Mouse (Mus musculus): ENCODE measurements around the gene Memo1. TPM values are rescaled to one million over a fixed set of nuclear protein-coding genes. Genes with fewer than 3 reads are reported as not detected.
"Not testable (repeated sequence)": the region's sequence is repeated elsewhere in the genome, so short reads cannot be mapped to it uniquely, and the experiment has no call there.

Gene Memo1
- polyA plus RNA-seq, 1 experiment from 2014 or later = 88.7 TPM

DNA sequence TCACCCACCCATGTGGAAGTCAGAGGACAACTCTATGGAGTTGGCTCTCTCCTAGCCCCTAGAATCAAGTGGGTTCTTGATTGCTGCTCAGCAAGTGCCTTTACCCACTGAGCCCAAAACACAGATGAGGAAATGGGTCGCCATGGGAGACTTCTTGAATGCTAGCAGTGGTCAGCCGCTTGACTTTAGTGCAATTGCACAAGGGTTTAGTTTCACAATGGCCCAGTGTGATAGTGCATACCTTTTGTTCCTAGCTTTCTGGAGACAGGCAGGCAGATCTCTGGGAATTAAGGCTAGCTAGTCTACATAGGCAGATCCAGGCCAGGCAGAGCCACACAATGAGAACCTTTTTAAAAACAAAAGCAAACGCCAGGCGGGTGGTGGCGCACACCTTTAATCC is 4.8 kb upstream of the Memo1 start:
- ATAC-seq (replicated peaks; ENCODE audit: insufficient number of reproducible peaks, low FRiP score, low TSS enrichment, low read depth) = no peak
- WGBS = 88% methylated on average over 5 of the region's 5 CpGs

DNA sequence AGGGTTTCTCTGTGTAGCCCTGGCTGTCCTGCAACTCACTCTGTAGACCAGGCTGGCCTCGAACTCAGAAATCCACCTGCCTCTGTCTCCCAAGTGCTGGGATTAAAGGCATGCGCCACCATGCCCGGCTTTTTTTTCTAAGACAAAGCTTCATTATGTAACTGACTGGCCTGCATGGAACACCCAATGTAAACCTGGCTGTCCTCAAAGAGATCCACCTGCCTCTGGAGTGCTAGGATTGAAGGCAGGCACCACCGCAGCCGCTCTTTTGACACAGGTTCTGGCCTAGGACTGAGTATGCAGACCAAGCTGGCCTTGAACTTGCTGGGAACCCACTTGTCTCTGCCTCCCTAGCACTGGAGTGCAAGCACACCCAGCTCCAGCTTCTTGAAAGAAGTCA is 1.7 kb upstream of the Memo1 start:
- not testable (repeated sequence) for H3K27me3 ChIP-seq (ENCODE audit: control insufficient read depth, insufficient read depth, low read length); H3K4me3 ChIP-seq (ENCODE audit: low read depth, low read length); H3K36me3 ChIP-seq (replicated peaks; ENCODE audit: control insufficient read depth, insufficient read depth, low read depth, low read length); H3K9me3 ChIP-seq (replicated peaks; ENCODE audit: control insufficient read depth, low read length); H3K9ac ChIP-seq (replicated peaks; ENCODE audit: low read length); DNase-seq (ENCODE audit: low spot score); H3K27ac ChIP-seq (replicated peaks; ENCODE audit: low read depth, low read length); H3K4me1 ChIP-seq (ENCODE audit: control insufficient read depth, insufficient read depth, low read length); ATAC-seq (replicated peaks; ENCODE audit: insufficient number of reproducible peaks, low FRiP score, low TSS enrichment, low read depth); H3K4me2 ChIP-seq (ENCODE audit: low read depth, low read length)
- WGBS = 92% methylated on average over 5 of the region's 5 CpGs

More for the DNA sequence above, 4.8 kb upstream of the Memo1 start:
- Histone ChIP-seq H3K4me1 (ENCODE audit: control insufficient read depth, insufficient read depth, low read length) (no peaks in the 10 kb centered on the region), H3K36me3 (replicated peaks; ENCODE audit: control insufficient read depth, insufficient read depth, low read depth, low read length) (no peaks in the 10 kb centered on the region; the same call in 1 of the 2 replicates), H3K27ac (replicated peaks; ENCODE audit: low read depth, low read length) (no peak overlapping the region), H3K4me3 (ENCODE audit: low read depth, low read length) (no peak overlapping the region), H3K9ac (replicated peaks; ENCODE audit: low read length) (no peak overlapping the region), H3K9me3 (replicated peaks; ENCODE audit: control insufficient read depth, low read length) (no peaks in the 10 kb centered on the region), H3K27me3 (ENCODE audit: control insufficient read depth, insufficient read depth, low read length) (no peaks in the 10 kb centered on the region), H3K4me2 (ENCODE audit: low read depth, low read length) (no peak overlapping the region)
- DNase-seq (ENCODE audit: low spot score) = no peak

DNA sequence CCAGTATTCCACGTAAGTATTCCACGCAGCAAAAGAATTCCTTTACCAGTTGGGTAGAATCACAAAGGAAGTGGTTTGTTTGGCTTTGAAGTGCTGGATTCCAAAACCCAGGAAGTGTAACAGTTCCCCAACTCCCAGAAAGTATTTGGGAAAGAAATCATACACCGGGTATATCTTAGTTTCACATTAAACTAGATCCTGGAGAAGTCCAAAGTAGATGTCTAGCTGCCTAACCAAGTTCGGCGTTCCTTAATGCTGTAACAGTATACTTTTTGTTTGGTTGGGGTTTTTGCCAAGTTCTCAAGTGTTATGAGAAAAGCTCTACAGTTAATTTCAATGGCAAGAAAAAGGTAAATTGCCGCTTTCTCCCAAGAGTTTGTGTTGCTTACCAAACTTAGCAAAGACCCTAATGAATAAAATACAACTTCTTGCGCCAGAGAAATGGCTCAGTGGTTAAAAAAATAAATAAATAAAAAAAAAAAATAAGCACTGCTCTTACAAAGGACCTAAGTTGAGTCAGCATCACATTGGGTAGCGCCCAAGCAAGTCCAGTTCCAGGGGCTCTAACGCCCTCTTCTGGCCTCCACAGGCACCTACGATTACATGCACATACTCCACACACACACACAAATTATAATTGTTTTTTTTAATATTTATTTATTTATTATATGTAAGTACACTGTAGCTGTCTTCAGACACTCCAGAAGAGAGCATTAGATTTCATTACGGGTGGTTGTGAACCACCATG is 929 bp upstream of the Memo1 start:
- H3K4me3 ChIP-seq (ENCODE audit: low read depth, low read length) = peak overlapping the region; percentile 98
- peak overlapping the region; percentile 98 for H3K27ac ChIP-seq (replicated peaks; ENCODE audit: low read depth, low read length)
- DNase-seq (ENCODE audit: low spot score) (peak; percentile 25), ATAC-seq (replicated peaks; ENCODE audit: insufficient number of reproducible peaks, low FRiP score, low TSS enrichment, low read depth) (no peak)
- no peaks in the 10 kb centered on the region for H3K36me3 ChIP-seq (replicated peaks; ENCODE audit: control insufficient read depth, insufficient read depth, low read depth, low read length)
- H3K27me3 ChIP-seq (ENCODE audit: control insufficient read depth, insufficient read depth, low read length) = no peaks in the 10 kb centered on the region
- H3K4me1 ChIP-seq (ENCODE audit: control insufficient read depth, insufficient read depth, low read length) = no peaks in the 10 kb centered on the region
- H3K4me2 ChIP-seq (ENCODE audit: low read depth, low read length) = peak overlapping the region; percentile 71
- H3K9ac ChIP-seq (replicated peaks; ENCODE audit: low read length) = peak overlapping the region; percentile 97
- no peaks in the 10 kb centered on the region for H3K9me3 ChIP-seq (replicated peaks; ENCODE audit: control insufficient read depth, low read length)
- 46% methylated on average over 11 of the region's 11 CpGs for WGBS

DNA sequence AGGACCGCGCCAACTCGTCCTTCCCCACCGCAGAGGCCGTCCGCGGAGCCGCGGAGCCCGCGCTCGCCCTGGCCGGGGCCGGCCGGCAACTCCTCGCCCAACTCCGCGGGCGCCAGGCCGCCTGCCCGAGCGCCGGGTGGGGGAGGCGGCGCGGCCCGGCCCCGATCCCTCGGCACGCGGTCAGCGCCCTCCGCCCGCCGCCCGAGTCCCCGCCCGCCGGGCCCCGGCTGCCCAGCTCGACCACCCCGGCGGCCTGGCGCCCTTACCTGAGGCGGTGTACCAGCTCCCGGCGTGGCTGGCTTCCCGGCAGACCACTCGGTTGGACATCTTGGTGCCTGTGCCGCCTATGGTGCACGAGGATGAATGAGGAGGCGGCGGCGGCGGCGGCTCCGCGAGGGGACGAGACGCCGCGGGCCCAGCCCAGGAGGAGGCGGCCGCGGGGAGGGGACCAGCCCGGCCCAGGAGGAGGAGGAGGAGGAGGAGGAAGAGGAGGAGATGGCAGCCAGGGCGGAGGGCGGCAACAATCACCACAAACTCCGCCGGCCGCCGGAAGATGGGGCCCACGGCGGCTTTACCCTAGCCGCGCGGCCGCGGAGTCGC is 795 bp downstream of the Memo1 start:
- WGBS = 0% methylated on average over 53 of the region's 80 CpGs
- Histone ChIP-seq H3K9ac (replicated peaks; ENCODE audit: low read length) (peak overlapping the region; percentile 97), H3K4me3 (ENCODE audit: low read depth, low read length) (peak overlapping the region; percentile 98), H3K27ac (replicated peaks; ENCODE audit: low read depth, low read length) (peak overlapping the region; percentile 98), H3K27me3 (ENCODE audit: control insufficient read depth, insufficient read depth, low read length) (no peaks in the 10 kb centered on the region), H3K9me3 (replicated peaks; ENCODE audit: control insufficient read depth, low read length) (no peaks in the 10 kb centered on the region), H3K36me3 (replicated peaks; ENCODE audit: control insufficient read depth, insufficient read depth, low read depth, low read length) (no peaks in the 10 kb centered on the region), H3K4me2 (ENCODE audit: low read depth, low read length) (peak overlapping the region; percentile 73), H3K4me1 (ENCODE audit: control insufficient read depth, insufficient read depth, low read length) (no peaks in the 10 kb centered on the region)
- DNase-seq (ENCODE audit: low spot score) = peak; percentile 79
- ATAC-seq (replicated peaks; ENCODE audit: insufficient number of reproducible peaks, low FRiP score, low TSS enrichment, low read depth) = peak; percentile 78

DNA sequence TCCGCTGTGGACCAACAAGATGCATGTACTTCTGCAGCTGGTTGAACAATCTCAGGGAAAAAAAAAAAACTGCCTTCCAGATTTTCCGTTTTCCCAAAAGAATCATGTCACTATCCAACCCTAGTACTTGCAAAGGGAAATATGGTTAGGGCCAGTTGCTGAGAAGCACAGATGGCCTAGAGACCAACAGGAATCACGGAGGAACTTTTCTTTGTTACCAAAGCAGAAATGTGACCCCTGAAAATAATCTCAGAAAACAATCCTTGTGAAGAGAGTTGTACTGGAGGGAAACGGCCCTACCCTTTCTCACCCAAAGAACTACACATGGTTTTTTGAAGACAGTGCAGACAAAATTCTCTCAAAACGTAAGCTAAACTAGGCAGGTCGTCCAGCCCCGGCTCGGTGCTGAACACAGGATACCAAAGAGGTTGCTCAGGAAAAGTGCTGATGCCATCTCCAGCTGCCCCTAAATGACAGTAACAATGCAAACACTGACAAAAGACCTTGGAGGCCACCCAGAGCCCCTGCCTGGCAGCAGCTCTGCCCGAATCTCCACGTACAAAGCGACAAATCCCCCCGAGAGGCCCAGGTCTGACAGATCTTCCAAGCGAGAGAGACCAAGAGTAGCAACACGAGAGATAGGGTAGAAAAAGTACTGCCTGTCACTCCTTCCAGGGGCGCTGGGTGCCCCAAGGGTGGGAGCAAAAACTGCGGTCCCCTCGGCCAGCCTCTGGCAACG is 1.5 kb downstream of the Memo1 start:
- peak; percentile 46 for DNase-seq (ENCODE audit: low spot score)
- H3K4me1 ChIP-seq (ENCODE audit: control insufficient read depth, insufficient read depth, low read length) = no peaks in the 10 kb centered on the region
- H3K9me3 ChIP-seq (replicated peaks; ENCODE audit: control insufficient read depth, low read length) = no peaks in the 10 kb centered on the region
- no peak for ATAC-seq (replicated peaks; ENCODE audit: insufficient number of reproducible peaks, low FRiP score, low TSS enrichment, low read depth)
- peak overlapping the region; percentile 98 for H3K27ac ChIP-seq (replicated peaks; ENCODE audit: low read depth, low read length)
- H3K36me3 ChIP-seq (replicated peaks; ENCODE audit: control insufficient read depth, insufficient read depth, low read depth, low read length) = no peaks in the 10 kb centered on the region
- H3K9ac ChIP-seq (replicated peaks; ENCODE audit: low read length) = peak overlapping the region; percentile 97
- H3K4me3 ChIP-seq (ENCODE audit: low read depth, low read length) = peak overlapping the region; percentile 98
- H3K4me2 ChIP-seq (ENCODE audit: low read depth, low read length) = peak overlapping the region; percentile 73
- no peaks in the 10 kb centered on the region for H3K27me3 ChIP-seq (ENCODE audit: control insufficient read depth, insufficient read depth, low read length)
- WGBS = 2% methylated on average over 18 of the region's 18 CpGs

DNA sequence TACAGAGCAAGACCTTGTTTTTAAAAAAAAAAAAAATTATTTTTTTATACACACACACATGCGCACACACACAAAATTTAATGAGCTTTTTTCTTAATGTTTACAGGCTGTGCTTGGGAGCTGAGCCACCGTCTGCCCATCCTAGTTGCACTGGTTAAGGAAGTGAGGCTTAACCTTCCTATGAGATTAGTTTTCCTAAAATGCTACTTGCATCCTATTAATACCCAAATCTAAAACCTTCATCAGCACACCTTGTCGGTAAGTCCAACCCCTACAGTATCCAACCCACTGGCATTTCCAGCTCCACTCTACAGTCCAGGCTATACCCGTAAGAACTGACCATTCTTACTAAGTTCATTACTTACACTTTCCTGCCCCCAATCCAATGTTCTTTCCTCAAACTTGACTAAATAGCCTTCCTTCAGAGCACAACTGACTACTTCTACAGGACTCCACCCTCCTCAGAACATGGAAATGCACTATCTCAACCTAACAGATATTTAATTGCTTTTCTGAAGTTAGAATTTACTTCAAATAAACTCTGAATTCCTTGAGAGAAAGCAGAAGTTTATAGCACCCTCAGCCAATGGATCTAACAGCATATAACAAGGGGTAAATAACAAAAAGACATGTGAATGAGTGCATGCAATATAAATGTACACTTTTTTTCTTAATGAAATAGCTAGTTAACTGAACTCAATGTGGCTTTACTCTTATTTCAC is 3.5 kb downstream of the Memo1 start:
- Histone ChIP-seq H3K27ac (replicated peaks; ENCODE audit: low read depth, low read length) (no peak overlapping the region), H3K4me1 (ENCODE audit: control insufficient read depth, insufficient read depth, low read length) (no peaks in the 10 kb centered on the region), H3K9ac (replicated peaks; ENCODE audit: low read length) (no peak overlapping the region), H3K9me3 (replicated peaks; ENCODE audit: control insufficient read depth, low read length) (no peaks in the 10 kb centered on the region), H3K4me3 (ENCODE audit: low read depth, low read length) (no peak overlapping the region), H3K27me3 (ENCODE audit: control insufficient read depth, insufficient read depth, low read length) (no peaks in the 10 kb centered on the region), H3K4me2 (ENCODE audit: low read depth, low read length) (no peak overlapping the region), H3K36me3 (replicated peaks; ENCODE audit: control insufficient read depth, insufficient read depth, low read depth, low read length) (no peaks in the 10 kb centered on the region)
- no peak for ATAC-seq (replicated peaks; ENCODE audit: insufficient number of reproducible peaks, low FRiP score, low TSS enrichment, low read depth)
- DNase-seq (ENCODE audit: low spot score) = no peak
- WGBS = 80% methylated on average over 4 of the region's 4 CpGs

DNA sequence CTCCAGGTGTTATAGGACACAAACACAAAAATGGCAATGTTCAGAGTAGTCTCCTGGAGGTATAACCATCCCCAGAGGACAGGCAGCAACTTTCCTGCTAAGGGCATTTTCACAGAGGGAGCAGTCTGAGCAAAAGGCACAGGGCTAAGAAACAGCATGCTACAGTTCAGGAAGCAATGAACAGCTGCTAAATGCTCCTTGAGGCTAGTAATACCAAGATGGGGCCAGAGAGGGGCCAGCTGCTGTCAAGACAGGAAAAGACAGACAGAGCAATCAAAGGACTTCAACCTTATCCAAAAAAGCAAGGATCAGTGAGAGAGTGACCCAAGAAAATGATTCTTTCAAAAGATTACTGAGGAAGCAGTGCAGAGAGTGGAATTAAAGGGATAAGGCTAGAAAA is 4.5 kb downstream of the Memo1 start:
- no peak overlapping the region for H3K4me2 ChIP-seq (ENCODE audit: low read depth, low read length)
- H3K9ac ChIP-seq (replicated peaks; ENCODE audit: low read length) = no peak overlapping the region
- H3K9me3 ChIP-seq (replicated peaks; ENCODE audit: control insufficient read depth, low read length) = no peaks in the 10 kb centered on the region
- DNase-seq (ENCODE audit: low spot score) (peak; percentile 33), ATAC-seq (replicated peaks; ENCODE audit: insufficient number of reproducible peaks, low FRiP score, low TSS enrichment, low read depth) (no peak)
- H3K36me3 ChIP-seq (replicated peaks; ENCODE audit: control insufficient read depth, insufficient read depth, low read depth, low read length) = no peaks in the 10 kb centered on the region
- H3K27ac ChIP-seq (replicated peaks; ENCODE audit: low read depth, low read length) = no peak overlapping the region
- no peaks in the 10 kb centered on the region for H3K27me3 ChIP-seq (ENCODE audit: control insufficient read depth, insufficient read depth, low read length)
- H3K4me1 ChIP-seq (ENCODE audit: control insufficient read depth, insufficient read depth, low read length) = no peaks in the 10 kb centered on the region
- H3K4me3 ChIP-seq (ENCODE audit: low read depth, low read length) = no peak overlapping the region

All from embryonic facial prominence, embryonic 11.5 days (tissue).